Mouse (Mus musculus): ENCODE data around the gene Cdc6.

Gene Cdc6

GRCm38 (mm10) chr11:98907437-98908173 lies at the start of gene Cdc6:
Gene Cdc6, plus strand, starts transcription at chr11:98907801.
- peak; percentile 98 for DNase-seq (ENCODE audit: low spot score)

DNA sequence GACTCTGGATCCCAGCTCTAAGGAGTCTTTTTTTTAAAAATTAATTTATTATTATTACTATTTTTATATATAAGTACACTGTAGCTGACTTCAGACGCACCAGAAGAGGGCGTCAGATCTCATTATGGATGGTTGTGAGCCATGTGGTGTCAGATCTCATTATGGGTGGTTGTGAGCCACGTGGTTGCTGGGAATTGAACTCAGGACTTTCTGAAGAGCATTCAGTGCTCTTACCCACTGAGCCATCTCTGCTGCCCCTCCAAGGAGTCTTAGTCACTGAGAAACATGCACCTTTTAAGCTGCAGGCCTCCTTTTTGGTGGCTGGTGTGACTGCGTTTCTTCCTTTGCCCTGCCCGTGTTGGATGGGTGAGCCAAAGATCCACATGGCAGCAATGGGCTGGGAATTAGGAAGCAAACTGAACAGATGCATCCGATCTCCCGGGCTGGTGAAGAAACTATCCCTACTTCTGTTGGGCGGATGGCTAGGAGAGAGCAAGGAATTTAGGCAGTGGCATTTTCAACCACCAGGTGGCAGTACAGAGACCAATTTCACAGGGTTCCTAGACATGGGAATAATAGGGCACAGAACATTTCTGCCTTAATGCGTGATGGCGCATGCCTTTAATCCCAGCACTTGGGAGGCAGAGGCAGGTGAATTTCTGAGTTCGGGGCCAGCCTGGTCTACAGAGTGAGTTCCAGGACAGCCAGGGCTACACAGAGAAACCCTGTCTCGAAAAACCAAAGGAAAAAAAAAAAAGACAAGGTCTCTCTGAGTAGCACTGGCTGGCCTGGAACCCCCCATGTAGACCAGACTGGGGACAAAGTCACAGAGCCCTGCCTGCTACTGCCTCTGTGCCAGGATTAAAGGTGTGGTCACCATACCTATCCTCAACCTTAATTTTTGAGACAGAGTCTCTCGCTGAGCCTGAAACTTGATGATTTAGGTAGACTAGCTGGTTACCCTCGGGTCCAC lies 48.6 kb upstream of the Cdc6 start:
- DNase-seq (ENCODE audit: low spot score), result peak; percentile 75

DNA sequence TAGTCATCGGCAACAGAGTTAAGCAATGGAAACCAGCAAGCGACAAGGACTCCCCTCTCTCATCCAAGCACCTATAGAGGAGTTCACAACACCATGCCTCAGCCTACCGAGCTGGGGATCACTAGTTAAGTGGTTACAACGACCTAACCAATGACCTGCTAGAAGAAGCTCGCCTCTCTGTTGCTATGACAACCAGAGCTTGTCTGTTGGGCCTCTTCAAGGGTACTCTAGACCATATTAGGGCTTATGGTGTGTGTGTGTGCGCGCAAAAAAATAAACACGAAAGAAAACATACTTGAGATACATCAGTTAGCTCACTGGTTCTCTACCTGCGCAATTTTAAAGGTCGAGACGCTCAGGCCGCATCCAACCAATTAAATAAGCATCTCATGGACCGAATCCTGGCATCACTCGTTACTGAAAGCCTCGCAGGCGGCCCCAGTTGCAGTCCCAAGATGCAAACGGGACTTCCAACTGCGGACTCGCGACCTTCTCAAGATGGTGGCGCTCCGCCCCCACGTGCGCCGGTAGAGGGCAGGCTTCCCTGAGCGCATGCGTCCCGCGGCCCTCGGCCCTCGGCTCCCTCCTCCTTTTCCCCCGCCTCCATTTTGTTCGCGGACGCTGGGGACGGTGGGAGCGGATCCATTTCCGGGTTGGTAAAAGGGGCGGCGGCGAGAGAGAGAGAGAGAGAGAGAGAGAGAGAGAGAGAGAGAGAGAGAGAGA lies 44.4 kb upstream of the Cdc6 start, which contains the start of gene Wipf2:
Wipf2 (plus strand) TSS at position 611 of the 723 bp plus-strand sequence.
- peak; percentile 95 for DNase-seq (ENCODE audit: low spot score)

- DNase-seq (ENCODE audit: low spot score), result peak; percentile 83
Measured at GRCm38 (mm10) chr11:98863751-98864429, 43.7 kb upstream of the Cdc6 start.

DNA sequence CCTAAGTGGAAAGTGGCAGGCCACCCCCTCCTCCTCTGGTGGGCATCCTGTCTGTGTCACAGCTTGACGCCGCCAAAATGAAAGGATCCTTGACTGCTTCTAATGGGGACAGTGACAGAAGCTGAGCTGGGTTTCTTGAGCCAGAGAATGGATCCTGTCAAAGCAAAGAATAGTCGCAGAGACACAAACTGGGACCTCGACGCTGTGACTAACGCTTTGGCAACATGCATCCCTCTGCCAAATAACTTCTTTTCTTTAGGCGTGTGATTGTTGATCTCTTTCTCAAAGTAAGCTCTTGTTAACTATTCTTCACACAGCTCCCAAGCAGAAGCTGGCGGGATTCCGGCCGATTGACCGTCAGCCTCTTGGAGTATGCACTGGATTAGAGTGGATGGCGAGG lies 40.3 kb upstream of the Cdc6 start:
- DNase-seq (ENCODE audit: low spot score), result no peak

DNA sequence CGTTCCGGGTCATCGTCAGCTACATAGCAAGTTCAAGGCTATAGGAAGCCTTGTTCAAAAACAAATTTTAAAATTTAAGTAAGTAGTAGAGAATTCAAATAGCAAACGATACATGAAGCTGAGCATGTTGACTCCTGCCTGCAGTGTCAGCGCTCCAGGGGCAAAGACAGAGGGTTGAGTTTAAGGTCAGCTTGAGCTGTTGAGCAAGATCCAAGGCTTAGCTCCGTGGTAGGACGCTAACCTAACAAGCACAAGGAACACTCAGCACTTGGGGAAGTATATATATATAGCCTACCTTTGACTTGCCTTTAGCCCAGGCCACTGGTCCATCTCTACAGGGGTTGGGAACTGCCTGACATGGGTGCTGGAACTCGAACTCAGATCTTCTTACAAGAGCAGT lies 37.7 kb upstream of the Cdc6 start:
- DNase-seq (ENCODE audit: low spot score), result peak; percentile 43

DNA sequence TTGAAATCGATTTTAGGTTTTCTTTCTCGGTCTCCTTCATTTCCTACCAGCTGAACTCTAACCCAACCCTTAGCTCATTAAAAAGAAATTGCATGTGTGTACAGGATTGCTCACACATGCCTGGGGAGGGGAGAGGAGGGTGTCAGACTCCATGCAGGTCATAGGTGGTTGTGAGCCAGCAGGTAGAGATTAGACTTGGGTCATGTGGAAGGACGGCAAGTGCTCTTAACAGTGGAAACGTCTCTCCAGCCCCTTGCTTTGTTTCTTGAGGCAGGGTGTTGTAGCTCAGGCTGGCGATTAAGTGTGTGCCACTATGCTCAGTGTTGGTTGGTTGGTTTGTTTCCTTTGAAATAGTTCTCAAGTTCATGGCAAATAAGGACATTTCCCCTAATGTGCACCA lies 36.8 kb upstream of the Cdc6 start:
- no peak for DNase-seq (ENCODE audit: low spot score)

DNA sequence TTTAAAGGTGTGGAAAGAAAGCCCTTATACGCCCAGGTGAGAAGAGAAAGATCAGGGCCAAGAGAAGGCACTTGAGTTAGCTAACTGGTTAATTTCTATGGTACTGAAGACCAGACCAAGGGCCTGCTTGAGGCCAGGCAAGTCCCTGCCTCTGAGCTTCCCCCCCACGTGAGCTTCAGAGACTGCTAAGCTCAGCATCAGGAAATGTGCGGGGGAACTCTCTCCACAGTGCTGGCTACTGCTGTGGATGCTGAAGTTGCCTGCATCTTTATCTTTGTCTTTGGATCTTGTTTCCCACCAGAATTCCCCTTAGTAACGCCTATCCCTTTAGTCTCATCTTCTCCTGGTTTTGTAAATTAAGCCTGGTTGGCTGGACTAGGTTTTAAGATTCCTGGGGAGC lies 36.2 kb upstream of the Cdc6 start:
- DNase-seq (ENCODE audit: low spot score), result no peak

DNA sequence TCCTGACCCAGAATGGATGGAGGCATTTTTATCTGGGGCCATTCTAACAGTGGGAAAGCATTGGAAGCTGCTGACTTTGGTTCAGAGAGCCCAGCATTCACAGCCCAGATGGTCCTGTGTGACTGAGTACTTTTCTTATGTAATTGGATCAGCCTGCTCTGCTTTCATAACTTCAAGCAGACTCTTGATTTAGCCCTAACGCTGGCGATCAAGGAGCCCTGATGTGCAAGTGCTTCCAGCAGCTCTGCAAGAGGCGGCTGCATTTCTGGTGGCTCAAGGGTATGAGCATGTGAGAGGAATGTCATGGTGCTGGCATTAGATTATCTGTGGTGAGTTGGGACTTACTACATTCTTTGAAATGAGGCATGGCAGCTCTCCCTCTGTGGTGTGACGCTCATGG lies 35.6 kb upstream of the Cdc6 start:
- DNase-seq (ENCODE audit: low spot score), result no peak

DNA sequence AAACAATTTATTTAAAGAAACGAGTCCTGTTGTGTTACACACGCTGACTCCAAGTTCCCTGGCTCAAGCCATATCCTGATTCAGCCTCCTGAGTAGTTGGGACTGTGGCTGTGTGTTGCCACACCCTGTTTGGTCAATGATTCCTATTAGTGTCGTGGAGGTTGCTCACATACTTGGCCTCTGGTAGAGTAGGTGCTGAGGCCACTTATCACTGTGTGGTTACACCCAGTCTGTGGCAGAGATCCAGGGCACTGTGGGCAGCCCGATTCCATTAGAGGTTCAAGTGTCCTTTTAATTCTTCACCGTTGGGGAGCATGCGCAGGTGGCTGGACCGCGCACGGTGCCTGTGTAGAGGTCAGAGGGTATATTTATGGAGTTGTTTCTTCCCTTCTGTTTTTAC lies 33.7 kb upstream of the Cdc6 start:
- peak; percentile 21 for DNase-seq (ENCODE audit: low spot score)

DNA sequence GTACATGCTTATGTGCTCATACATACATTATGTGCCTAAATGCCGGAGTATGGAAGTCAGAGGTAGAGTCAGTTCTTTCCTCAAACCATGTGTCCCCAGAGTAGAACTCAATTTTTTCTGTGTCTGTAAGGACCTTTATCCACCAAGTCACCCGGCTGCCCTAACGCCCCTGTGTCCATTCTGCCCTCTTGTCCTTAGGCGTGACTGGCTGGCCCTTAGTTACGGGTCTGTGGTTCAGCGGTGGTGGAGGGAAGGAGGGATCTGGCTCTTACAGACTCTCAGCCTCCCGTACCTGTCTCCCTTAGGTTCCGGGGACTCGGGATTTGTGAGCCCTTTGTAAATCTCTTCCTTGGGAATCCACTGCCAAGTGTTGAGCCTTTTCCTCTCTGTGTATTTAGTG lies 30.6 kb upstream of the Cdc6 start:
- DNase-seq (ENCODE audit: low spot score), result peak; percentile 32

DNA sequence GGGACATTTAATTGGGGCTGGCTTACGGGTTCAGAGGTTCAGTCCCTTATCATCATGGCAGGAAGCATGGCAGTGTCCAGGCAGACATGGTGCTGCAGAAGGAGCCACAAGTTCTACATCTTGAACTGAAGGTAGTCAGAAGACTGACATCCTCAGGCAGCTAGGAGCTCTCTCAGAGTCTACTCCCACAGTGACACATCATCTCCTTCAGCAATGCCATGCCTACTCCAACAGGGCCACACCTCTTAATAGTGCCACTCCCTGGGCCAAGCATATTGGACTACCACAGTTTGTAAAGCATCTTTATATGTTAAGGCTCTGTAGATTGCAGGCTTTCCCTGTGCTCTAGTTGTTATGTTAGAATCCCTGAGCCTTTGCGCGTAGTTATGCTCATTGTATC lies 19.9 kb upstream of the Cdc6 start:
- DNase-seq (ENCODE audit: low spot score), result no peak

DNA sequence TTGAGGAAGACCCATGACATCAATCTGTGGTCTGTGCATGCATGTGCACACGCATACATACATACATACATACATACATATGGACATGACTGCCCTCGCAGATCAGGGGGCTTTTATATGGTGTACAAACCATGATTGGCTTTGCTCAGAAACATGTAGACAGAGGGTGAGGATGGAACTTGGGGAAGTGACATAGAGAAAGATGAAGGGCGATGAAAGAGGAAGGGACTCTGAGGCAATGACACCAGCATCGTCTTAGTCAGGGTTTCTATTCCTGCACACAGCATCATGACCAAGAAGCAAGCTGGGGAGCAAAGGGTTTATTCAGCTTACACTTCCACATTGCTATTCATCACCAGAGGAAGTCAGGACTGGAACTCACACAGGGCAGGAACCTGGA lies 18.5 kb upstream of the Cdc6 start:
- no peak for DNase-seq (ENCODE audit: low spot score)

- DNase-seq (ENCODE audit: low spot score), result no peak
Measured at GRCm38 (mm10) chr11:98889977-98890376, 17.6 kb upstream of the Cdc6 start.

DNA sequence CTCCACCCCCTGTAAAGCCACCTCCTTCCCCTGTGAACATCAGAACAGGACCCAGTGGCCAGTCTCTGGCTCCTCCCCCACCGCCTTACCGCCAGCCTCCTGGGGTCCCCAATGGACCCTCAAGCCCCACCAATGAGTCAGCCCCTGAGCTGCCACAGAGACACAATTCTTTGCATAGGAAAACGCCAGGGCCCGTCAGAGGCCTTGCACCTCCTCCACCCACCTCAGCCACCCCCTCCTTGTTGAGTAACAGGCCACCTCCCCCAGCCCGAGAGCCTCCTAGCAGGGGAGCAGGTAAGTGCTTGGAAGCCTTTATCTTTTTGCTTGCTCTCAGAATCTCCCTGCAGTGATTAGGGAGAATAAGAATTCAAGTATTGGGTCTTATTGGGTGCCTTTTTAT lies 15.2 kb upstream of the Cdc6 start:
- DNase-seq (ENCODE audit: low spot score), result no peak

DNA sequence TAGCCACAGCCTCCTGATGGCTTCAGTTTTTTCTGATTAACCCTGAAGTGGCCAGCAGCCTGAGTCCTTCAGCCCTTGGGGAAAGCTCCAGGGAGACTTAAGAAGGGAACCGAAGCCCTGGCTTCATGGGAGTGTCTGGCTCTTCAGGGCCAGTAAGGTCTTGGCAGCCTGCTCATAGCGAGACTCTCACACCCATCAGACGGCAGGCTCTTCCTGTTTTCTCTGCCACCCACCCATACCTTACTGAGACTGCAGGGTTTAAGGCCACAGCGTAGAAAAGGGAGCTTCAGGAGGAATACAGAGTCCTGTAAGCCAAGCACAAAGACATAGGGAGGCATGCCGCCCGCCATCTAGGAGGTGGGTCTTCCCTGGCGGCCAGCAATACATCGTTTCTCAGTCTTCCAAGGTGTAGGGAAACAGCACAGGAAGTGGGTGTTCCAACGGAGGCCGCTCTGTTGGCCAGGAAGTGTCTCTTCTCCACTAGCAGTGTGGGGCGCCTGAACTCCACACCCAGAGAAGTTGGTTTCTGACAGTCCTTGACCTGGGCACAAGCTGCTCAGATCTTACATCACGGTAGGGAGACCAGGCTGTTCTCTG lies 7.0 kb upstream of the Cdc6 start:
- no peak for DNase-seq (ENCODE audit: low spot score)

GRCm38 (mm10) chr11:98902621-98903245 lies 4.9 kb upstream of the Cdc6 start:
- peak; percentile 46 for DNase-seq (ENCODE audit: low spot score)

DNA sequence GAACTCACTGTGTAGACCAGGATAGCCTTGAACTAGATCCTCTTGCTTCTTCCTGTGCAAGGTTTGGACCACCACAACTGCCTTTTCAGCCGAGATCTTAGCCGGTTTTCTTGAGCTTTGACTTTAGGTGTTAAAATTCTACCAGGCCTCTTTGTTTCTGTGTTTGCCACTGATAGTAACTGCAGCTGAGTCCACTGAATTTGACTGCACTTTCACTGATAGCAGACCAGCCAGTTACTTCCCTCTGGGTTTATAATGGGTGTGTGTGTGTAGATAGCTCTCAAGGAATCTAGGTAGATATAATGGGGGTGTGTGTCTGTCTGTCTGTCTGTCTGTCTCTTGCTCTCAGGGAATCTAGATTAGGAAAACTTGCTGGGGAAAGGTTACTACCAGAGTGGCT lies 3.0 kb upstream of the Cdc6 start:
- DNase-seq (ENCODE audit: low spot score), result no peak

DNA sequence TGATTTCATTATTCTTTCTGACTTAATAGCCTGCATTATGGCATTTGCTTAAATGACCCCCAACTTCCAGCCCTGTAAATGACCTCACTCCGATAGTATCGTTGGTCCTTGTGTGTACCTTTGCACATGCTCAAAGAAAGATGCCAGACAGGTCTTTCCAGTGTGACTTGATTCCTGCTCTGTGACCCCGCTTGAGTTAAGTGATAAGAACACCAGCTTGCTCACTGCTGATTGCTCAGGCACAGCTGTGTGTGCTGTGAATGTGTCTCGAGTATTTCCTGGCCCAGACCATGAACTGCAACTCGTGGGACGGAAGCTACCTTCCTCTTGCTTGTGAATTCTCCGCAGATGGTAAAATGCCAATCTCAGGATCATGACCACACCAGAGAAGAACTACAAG lies 2.6 kb upstream of the Cdc6 start:
- no peak for DNase-seq (ENCODE audit: low spot score)

GRCm38 (mm10) chr11:98905583-98905982 lies 2.0 kb upstream of the Cdc6 start:
- no peak for DNase-seq (ENCODE audit: low spot score)

GRCm38 (mm10) chr11:98907063-98907436 lies 551 bp upstream of the Cdc6 start:
- DNase-seq (ENCODE audit: low spot score), result no peak
